Mouse (Mus musculus): Measurements from ENCODE around the gene Tfr2. TPM values are rescaled to one million over a fixed set of nuclear protein-coding genes. Genes with fewer than 3 reads are reported as not detected.
A peak's percentile ranks its signal among the peaks of the same experiment; 100 is the strongest.
"Not testable (repeated sequence)": the region's sequence is repeated elsewhere in the genome, so short reads cannot be mapped to it uniquely, and the experiment has no call there.

Tfr2 gene
- polyA plus RNA-seq, 1 experiment from 2014 or later: 55.1 TPM

DNA sequence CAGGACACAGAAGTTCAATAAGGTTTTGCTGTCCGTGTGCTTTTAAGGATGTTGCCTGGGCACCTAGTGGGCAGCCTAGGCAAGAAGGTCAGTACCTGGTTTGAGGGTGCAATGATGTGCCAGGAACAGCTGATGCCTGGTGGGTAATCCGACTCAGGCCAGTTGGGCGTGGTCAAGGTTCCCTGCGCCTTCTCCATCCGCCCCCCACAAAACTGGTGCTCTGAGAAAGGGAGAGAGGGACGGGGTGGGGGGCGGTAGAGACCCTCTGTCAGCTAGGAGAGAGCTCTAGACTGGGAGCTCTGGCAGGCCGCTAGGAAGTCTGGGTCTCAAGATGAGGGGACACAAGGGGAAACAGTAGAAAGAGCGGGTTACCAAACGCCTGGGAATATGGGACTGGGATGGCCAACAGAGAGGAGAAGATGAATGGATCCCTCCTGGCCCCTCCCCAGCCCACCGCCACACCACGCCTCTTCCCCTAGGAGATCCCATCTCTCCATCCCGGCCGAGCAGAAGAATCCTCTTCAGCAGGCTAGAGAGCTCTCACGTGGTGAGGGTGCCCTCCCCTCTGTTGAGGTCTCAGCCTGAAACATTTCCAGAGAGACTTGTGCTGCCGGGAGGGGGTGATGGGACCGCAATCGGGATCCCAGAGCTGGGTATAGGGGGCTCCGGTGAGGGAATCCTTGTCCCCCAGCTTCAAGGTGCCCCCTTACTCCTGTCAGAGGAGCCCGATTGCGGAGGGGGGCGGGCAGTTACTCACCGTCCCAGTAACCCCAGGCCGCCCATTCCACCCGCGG, 38.4 kb downstream of the Tfr2 start:
- Histone ChIP-seq H3K27ac (replicated peaks) (no peak overlapping the region), H3K9me3 (replicated peaks) (no peaks in the 10 kb centered on the region), H3K36me3 (replicated peaks) (no peaks in the 10 kb centered on the region), H3K4me1 (replicated peaks) (peaks cover 43% of the 10 kb centered on the region), H3K9ac (no peak overlapping the region), H3K4me2 (no peak overlapping the region), H3K4me3 (replicated peaks) (no peak overlapping the region), H3K27me3 (peaks cover 15% of the 10 kb centered on the region; the same call in 1 of the 2 replicates)
- 43% methylated on average over 26 of the region's 26 CpGs for WGBS (ENCODE audit: insufficient replicate concordance)
- ATAC-seq (ENCODE audit: insufficient read depth): no peak

DNA sequence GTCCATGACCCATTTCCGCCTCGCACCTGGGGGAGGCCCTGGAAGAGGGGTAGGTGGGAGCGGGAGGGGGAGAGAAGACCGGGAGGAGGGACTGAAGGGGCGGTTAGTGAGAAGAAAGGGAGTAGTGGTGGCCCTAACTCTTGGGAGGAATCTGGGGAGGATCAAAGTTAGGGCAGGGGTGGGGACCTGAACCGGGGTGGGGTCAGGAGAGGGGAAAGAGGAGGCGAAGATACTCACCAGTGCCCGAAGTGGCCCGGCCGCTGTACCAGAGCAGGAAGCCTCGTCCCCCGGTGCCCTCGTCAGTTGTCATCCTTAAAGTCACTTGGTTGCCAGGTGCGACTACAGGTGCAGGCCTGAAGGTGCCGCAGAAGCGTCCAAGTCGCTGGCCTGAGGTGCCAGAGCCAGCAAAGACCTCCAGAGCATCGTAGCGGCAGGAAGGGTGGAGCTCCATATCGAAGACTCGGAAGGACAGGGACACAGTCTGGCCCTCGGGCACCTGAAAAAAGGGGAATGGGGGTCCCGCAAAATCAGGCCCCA, 39.1 kb downstream of the Tfr2 start:
- H3K9ac ChIP-seq: no peak overlapping the region
- H3K27ac ChIP-seq (replicated peaks): no peak overlapping the region
- no peak overlapping the region for H3K4me3 ChIP-seq (replicated peaks)
- H3K27me3 ChIP-seq: peaks cover 15% of the 10 kb centered on the region; the same call in 1 of the 2 replicates
- no peak overlapping the region for H3K4me2 ChIP-seq
- H3K9me3 ChIP-seq (replicated peaks): no peaks in the 10 kb centered on the region
- peaks cover 41% of the 10 kb centered on the region for H3K4me1 ChIP-seq (replicated peaks)
- WGBS (ENCODE audit: insufficient replicate concordance): 49% methylated on average over 23 of the region's 23 CpGs
- no peak for ATAC-seq (ENCODE audit: insufficient read depth)
- no peaks in the 10 kb centered on the region for H3K36me3 ChIP-seq (replicated peaks)

- H3K27me3 ChIP-seq: peaks cover 15% of the 10 kb centered on the region; the same call in 1 of the 2 replicates
- H3K36me3 ChIP-seq (replicated peaks): no peaks in the 10 kb centered on the region
- 53% methylated on average over 3 of the region's 3 CpGs for WGBS (ENCODE audit: insufficient replicate concordance)
- no peak for ATAC-seq (ENCODE audit: insufficient read depth)
- no peak overlapping the region for H3K9ac ChIP-seq
- H3K27ac ChIP-seq (replicated peaks): no peak overlapping the region
- H3K4me2 ChIP-seq: no peak overlapping the region
- H3K9me3 ChIP-seq (replicated peaks): no peaks in the 10 kb centered on the region
- H3K4me1 ChIP-seq (replicated peaks): peaks cover 36% of the 10 kb centered on the region
- no peak overlapping the region for H3K4me3 ChIP-seq (replicated peaks)
Observed at GRCm38 (mm10) chr5:137609292-137609691, 39.7 kb downstream of the Tfr2 start.

DNA sequence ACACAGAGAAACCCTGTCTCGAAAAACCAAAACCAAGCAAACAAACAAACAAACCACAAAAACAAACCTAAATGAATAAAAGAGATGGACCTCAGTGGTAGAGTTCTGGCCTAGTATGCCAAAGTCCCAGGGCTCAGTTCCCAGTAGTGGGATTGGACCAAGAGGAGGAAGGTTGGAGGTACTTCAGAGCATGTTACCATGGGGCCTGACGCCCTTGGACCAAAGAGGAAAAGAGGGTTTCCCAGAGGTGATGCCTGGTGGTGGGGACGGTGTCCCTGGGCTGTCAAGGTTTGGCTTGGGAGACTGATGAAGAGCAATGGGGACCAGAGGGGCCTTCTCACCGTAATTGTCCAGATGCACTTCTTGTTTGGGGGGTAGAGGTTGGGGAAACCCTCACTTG, 40.4 kb downstream of the Tfr2 start:
- Histone ChIP-seq H3K27me3 (peaks cover 15% of the 10 kb centered on the region; the same call in 1 of the 2 replicates), H3K4me3 (replicated peaks) (no peak overlapping the region; the same call in 1 of the 2 replicates), H3K9ac (no peak overlapping the region), H3K36me3 (replicated peaks) (no peaks in the 10 kb centered on the region), H3K4me1 (replicated peaks) (peaks cover 30% of the 10 kb centered on the region), H3K9me3 (replicated peaks) (no peaks in the 10 kb centered on the region), H3K27ac (replicated peaks) (no peak overlapping the region), H3K4me2 (peak overlapping the region; percentile 4)
- WGBS (ENCODE audit: insufficient replicate concordance): 70% methylated on average over 4 of the region's 4 CpGs
- no peak for ATAC-seq (ENCODE audit: insufficient read depth)

GRCm38 (mm10) chr5:137610548-137611244, 41.1 kb downstream of the Tfr2 start:
- peak overlapping the region; percentile 33; the same call in 1 of the 2 replicates for H3K27ac ChIP-seq (replicated peaks)
- H3K4me1 ChIP-seq (replicated peaks): peaks cover 24% of the 10 kb centered on the region
- no peaks in the 10 kb centered on the region for H3K9me3 ChIP-seq (replicated peaks)
- WGBS (ENCODE audit: insufficient replicate concordance): 37% methylated on average over 12 of the region's 12 CpGs
- H3K36me3 ChIP-seq (replicated peaks): no peaks in the 10 kb centered on the region
- ATAC-seq (ENCODE audit: insufficient read depth): no peak
- H3K9ac ChIP-seq: no peak overlapping the region
- peaks cover 15% of the 10 kb centered on the region; the same call in 1 of the 2 replicates for H3K27me3 ChIP-seq
- peak overlapping the region; percentile 4 for H3K4me2 ChIP-seq
- H3K4me3 ChIP-seq (replicated peaks): no peak overlapping the region; the same call in 1 of the 2 replicates

DNA sequence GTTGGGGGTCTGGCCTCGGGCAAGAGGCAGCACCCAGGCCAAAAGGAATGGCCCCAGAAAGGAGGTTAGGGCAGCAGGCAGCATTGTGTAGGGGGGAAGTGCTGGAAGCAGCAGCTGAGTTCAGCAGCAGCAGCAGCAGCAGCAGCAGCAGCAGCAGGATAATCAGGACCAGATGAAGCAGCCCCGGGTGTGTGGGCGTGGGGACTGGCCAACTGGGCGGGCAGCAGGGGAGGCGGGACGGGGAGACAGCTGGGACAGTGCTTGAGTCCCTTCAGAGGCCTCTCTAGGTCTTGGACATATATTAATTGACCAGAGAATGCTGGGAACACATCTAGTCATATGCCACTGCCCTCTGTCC, 41.6 kb downstream of the Tfr2 start:
- H3K4me3 ChIP-seq (replicated peaks): no peak overlapping the region
- H3K4me2 ChIP-seq: peak overlapping the region; percentile 4; the same call in 1 of the 2 replicates
- peak overlapping the region; percentile 33; the same call in 1 of the 2 replicates for H3K27ac ChIP-seq (replicated peaks)
- H3K9me3 ChIP-seq (replicated peaks): no peaks in the 10 kb centered on the region
- peaks cover 15% of the 10 kb centered on the region; the same call in 1 of the 2 replicates for H3K27me3 ChIP-seq
- WGBS (ENCODE audit: insufficient replicate concordance): 31% methylated on average over 6 of the region's 6 CpGs
- no peaks in the 10 kb centered on the region for H3K36me3 ChIP-seq (replicated peaks)
- peaks cover 20% of the 10 kb centered on the region for H3K4me1 ChIP-seq (replicated peaks)
- ATAC-seq (ENCODE audit: insufficient read depth): no peak
- H3K9ac ChIP-seq: no peak overlapping the region

- Histone ChIP-seq H3K9me3 (replicated peaks) (no peaks in the 10 kb centered on the region), H3K4me2 (no peak overlapping the region), H3K9ac (no peak overlapping the region), H3K27ac (replicated peaks) (no peak overlapping the region), H3K36me3 (replicated peaks) (no peaks in the 10 kb centered on the region), H3K27me3 (peaks cover 20% of the 10 kb centered on the region), H3K4me3 (replicated peaks) (no peak overlapping the region), H3K4me1 (replicated peaks) (peaks cover 20% of the 10 kb centered on the region)
- WGBS (ENCODE audit: insufficient replicate concordance): 76% methylated on average over 5 of the region's 5 CpGs
- no peak for ATAC-seq (ENCODE audit: insufficient read depth)
Observed at GRCm38 (mm10) chr5:137613076-137613475, 43.4 kb downstream of the Tfr2 start.

- no peak within 1 kb of the TSS for H3K9ac ChIP-seq
- no peaks in the 10 kb centered on the region for H3K36me3 ChIP-seq (replicated peaks)
- H3K27me3 ChIP-seq: peaks cover 20% of the 10 kb centered on the region
- ATAC-seq (ENCODE audit: insufficient read depth): no peak
- H3K9me3 ChIP-seq (replicated peaks): no peaks in the 10 kb centered on the region
- no peak within 1 kb of the TSS for H3K4me3 ChIP-seq (replicated peaks)
- no peak within 1 kb of the TSS for H3K27ac ChIP-seq (replicated peaks)
- H3K4me1 ChIP-seq (replicated peaks): peaks cover 20% of the 10 kb centered on the region
- 50% methylated on average over 11 of the region's 11 CpGs for WGBS (ENCODE audit: insufficient replicate concordance)
- no peak within 1 kb of the TSS for H3K4me2 ChIP-seq
Observed at GRCm38 (mm10) chr5:137613550-137613949, 43.9 kb downstream of the Tfr2 start, which contains the start of gene Pcolce. Pcolce (minus strand) TSS chr5:137613784.

DNA sequence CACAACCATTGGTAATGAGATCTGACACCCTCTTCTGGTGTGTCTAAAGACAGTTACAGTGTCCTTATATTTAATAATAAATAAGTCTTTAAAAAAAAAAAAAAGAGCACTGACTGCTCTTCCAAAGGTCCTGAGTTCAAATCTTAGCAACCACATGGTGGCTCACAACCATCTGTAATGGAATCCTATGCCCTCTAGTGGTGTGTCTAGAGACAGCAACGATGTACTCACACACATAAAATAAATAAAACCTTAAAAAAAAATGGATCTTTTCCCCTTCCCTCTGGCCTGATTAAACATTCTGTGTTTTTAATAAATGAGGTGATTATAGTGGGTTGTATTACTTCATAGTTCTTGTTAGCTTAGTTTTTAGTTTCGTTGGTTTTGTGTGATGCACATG, 45.3 kb downstream of the Tfr2 start:
- not testable (repeated sequence) for H3K27ac ChIP-seq (replicated peaks); H3K36me3 ChIP-seq (replicated peaks); H3K4me2 ChIP-seq; ATAC-seq (ENCODE audit: insufficient read depth); H3K9ac ChIP-seq; H3K9me3 ChIP-seq (replicated peaks); H3K4me3 ChIP-seq (replicated peaks)
- H3K27me3 ChIP-seq: peaks cover 16% of the 10 kb centered on the region
- peaks cover 20% of the 10 kb centered on the region for H3K4me1 ChIP-seq (replicated peaks)
- WGBS (ENCODE audit: insufficient replicate concordance): 87% methylated on average over 2 of the region's 2 CpGs

GRCm38 (mm10) chr5:137615347-137615746, 45.7 kb downstream of the Tfr2 start:
- Histone ChIP-seq H3K4me2 (no peak overlapping the region), H3K9ac (no peak overlapping the region), H3K9me3 (replicated peaks) (no peaks in the 10 kb centered on the region), H3K27me3 (peaks cover 16% of the 10 kb centered on the region), H3K4me1 (replicated peaks) (peaks cover 16% of the 10 kb centered on the region), H3K36me3 (replicated peaks) (no peaks in the 10 kb centered on the region), H3K4me3 (replicated peaks) (no peak overlapping the region), H3K27ac (replicated peaks) (no peak overlapping the region)
- 64% methylated on average over 7 of the region's 7 CpGs for WGBS (ENCODE audit: insufficient replicate concordance)
- ATAC-seq (ENCODE audit: insufficient read depth): no peak

- H3K9ac ChIP-seq: no peak overlapping the region
- peaks cover 4% of the 10 kb centered on the region; the same call in 1 of the 2 replicates for H3K27me3 ChIP-seq
- no peaks in the 10 kb centered on the region for H3K36me3 ChIP-seq (replicated peaks)
- WGBS (ENCODE audit: insufficient replicate concordance): 30% methylated on average over 11 of the region's 11 CpGs
- no peak overlapping the region for H3K27ac ChIP-seq (replicated peaks)
- no peak overlapping the region for H3K4me2 ChIP-seq
- peaks cover 12% of the 10 kb centered on the region for H3K4me1 ChIP-seq (replicated peaks)
- ATAC-seq (ENCODE audit: insufficient read depth): no peak
- no peak overlapping the region for H3K4me3 ChIP-seq (replicated peaks)
- H3K9me3 ChIP-seq (replicated peaks): no peaks in the 10 kb centered on the region
Observed at GRCm38 (mm10) chr5:137623937-137624530, 54.4 kb downstream of the Tfr2 start.

All from liver, embryonic 15.5 days (tissue).